Mouse (Mus musculus) brain, embryonic 18.5 days (tissue): ENCODE results near the gene Nme4.
A peak's percentile ranks its signal among the peaks of the same experiment; 100 is the strongest.
"Not testable (repeated sequence)": the region's sequence is repeated elsewhere in the genome, so short reads cannot be mapped to it uniquely, and the experiment has no call there.

Source experiments
- DNase-seq: peaks from one replicate; pipeline ENCODE4 v3.0.0-alpha.2; 2012; ENCODE audit warnings: low read depth, low spot score

The Nme4 gene

DNA sequence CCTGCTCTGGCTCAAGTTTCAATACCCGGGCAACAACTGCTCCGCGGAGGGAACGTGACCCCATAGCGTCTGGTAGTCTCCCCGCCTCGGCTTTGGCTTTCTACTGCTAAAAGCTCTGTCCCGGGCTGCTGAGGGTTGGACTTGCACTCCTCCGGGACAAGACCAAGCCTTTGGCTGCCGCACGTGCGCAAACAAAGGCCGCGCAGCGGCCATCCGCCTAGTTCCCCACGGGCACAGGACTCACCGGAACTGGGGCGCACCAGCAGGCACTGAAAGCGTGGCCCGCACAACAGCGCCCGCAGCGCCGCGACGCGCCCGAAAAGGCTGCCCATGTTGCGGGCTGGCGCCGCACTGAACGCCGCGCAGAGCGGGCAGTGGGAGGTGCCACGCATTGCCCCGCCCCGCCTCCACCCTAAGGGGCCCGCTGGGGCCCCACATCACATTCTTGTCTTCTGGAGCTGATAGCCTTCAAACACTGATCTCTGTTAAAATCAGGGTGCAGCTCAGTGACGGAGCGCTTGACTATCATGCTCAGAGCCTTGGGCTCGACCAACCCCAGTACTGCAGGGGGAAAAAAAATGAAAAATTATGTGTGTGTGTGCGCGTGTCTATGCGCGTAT lies at the start of gene Nme4:
Gene Nme4, minus strand, starts transcription at position 482 of the 620 bp plus-strand sequence.
- DNase-seq: no peak

DNA sequence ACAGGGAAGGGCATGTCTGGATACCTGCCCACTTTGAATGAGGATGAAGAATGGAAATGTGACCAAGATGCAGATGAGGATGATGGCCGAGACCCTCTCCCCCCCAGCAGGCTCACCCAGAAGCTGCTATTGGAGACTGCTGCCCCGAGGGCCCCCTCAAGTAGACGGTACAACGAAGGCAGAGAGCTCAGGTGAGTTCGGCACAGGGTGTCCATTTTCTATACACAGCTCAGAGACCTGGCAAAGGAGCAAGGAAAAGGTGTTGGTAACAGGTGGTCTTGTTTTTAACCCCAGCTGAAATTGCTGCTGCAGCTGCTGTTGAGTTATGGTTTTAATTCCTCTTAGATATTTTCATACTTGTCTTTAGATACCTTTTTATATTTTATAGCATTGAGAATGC lies 48.0 kb upstream of the Nme4 start:
- no peak for DNase-seq

DNA sequence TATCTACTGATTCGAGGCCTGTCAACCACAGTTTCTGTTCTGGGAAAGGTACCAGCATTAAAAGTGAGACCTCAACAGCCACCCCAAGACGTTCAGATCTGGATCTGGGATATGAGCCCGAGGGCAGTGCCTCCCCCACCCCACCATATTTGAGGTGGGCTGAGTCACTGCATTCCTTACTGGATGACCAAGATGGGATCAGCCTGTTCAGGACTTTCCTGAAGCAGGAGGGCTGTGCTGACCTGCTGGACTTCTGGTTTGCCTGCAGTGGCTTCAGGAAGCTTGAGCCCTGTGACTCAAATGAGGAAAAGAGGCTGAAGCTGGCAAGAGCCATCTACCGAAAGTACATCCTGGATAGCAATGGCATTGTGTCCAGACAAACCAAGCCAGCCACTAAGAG lies 47.4 kb upstream of the Nme4 start:
- DNase-seq: no peak

DNA sequence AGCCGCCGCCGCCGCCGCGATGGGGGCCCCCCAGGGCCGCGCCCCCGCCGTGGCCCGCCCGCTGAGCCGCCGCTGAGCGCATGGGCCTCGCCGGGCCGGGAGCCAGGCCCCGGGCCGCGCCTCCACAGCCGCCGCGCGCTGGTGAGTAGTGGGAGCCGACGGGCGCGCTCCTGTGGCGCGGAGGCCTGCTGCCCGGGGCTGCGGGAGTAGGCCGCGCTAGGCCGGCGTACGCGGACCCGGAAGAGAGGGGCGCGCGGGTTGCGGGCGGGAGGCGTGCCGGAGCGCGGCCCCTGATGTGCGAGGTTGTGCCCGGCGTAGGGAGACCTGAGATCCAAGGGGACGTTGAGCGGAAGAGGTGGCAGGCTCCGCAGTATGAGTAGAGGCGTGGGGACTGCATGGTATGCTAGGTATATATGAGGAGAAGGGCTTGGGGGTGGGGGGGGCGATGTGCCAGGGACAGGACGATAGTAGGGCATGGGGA lies 43.5 kb upstream of the Nme4 start:
- DNase-seq: no peak

DNA sequence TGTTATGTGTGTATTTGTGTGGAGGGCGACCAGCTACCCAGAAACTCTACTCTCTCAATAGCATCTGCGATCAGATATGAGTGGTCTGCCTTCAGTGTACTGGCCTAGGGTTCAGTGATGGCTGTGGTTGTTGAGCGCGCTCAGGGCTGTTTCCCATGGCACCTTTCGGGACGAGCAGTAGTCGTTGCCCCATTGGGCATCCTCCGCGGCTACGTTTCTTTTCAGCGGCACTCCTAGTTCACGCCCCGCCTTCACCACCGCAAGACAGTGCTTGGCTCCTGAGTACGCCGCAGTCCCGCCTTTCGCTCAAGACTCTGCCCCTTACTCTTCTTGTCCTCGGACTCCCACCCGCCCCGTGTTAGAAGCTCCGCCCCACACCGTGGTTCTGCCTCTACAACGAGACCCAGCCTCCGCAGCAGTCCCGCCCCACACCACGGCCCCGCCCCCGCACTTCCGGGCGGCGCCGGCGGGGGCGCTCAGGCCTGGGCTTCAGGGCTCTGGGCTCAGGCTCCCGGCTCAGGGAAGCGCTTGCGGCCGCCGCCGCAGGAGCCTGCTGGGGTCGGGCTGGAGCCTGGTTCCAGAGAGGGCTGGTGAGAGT lies 42.9 kb upstream of the Nme4 start, which contains the start of gene Axin1:
Gene Axin1, plus strand, starts transcription at position 450 of the 598 bp plus-strand sequence.
- DNase-seq: peak; percentile 90

DNA sequence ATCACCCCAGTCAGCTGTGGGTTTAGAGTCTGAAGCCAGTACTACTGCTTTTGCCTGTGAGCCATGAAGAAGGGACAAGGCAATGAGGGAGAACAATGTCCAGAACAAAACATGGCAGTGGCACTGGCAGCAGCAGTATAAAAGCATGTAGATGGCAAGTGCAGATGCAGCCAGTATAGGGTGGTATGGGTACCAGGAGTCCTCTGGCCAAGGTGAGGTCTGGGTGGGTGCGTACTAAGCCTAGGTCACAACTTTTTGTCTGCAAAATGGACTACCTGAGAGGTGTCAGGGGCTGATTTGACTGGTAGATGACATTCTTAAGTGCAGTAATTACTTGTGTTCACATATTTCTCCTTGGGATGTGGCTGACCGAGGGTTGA lies 42.3 kb upstream of the Nme4 start:
- no peak for DNase-seq

DNA sequence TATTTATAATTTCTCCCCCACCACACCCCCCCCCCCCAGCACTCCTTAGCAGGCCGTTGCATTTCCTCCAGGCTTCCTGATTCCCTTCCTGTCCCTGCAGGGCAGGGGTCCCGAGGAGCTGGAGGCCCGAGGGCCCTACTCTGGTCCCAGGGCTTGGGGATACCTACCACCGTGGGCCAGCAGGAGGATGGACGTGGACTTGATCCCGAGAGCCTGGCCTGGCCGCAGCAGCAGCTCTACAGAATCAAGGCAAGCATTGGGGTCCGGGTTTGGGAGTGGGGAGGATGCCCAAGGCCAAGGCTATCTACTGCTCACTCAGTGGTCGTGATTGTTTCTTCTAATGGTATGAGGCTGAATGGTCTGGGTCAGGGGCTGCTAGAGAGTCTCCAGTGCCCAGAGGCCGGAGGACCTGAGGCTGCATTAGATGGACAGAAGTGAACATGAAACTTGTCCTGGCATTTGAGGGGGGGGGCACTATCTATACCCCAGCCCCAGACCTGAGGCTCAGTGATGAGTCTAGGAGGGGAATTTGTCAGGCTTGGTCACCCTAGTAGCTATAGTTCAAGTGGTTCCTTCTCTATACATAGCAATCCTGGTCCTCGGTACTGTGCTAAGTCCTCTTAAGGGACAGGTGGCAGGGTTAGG lies 41.8 kb upstream of the Nme4 start:
- no peak for DNase-seq

DNA sequence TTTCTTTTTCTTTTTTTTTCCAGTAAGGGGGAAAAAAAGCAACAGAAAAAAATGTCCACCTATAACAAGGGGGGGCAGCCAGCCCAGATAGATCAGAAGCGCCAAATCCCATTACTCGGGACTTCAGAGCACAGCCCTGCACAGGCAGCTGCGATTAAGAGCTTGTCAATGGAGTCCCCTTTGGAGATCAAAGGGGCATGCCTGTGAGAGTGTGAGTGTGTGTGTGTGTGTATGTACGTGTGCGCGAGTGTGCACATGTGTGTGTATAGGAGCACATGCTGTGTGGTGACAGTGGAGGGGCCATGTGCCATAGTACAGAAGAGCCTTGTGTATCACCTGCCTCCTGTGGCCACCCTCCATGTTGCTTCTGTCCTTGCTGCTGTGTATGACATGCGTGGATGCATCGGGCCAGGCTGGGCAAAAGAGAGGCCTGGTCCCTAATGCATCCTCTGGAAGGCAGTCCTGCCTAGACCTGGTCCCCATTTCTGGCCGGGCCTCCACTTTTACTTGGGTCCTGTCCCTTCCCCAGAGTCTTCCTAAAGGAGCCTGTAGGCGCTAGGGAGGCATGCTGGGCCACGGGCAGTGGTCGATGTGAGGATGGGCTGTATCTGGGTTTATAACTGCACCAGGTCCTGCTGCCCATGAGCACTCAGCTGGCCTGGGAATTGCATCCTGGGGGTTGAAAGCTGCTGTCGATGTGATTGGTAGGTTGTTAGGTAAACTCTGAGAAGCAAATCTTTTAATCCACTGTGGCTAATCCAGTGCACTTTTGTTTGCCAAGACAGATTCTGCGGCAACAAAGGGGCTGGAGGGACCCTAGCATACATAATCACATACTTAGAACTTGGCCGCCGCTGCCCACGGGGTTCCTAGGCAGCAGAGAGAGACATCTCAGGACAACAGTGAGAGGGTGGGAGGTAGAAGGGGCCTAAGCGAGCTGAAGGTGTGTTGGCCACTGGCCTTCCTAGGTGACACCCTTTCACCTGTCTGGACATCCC lies 36.8 kb upstream of the Nme4 start:
- DNase-seq: no peak

DNA sequence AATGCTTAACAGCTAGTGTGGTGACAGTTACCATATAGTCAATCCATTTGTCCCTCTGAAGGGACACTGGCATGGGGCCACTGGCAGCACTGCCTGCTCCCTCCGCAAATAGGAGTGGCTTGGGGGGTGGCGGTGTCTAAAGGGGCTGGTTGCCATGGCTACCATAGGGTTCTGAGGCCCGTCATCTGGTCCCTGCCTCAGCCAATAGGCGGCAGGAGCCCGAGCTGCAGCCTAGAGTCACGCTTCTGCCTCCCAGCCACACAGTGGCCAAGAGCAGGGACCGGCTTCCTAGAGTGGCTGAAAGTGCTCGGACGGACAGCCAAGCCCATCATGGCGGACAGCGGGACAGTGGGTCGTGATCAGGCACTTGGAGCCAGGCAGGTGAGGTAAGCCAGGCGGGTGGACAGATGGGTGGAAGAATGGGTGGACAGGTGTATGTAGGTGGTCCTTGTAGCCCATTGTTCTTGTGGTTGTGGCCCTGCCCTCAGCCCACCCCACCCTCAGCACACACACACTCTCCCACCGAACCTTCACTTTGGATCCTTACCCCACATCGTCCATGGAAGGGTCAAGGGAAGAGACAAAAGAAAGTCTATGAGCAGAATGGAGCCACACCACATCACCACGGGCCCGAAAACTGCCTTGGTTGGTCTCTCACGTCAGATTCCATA lies 35.8 kb upstream of the Nme4 start:
- DNase-seq: no peak

DNA sequence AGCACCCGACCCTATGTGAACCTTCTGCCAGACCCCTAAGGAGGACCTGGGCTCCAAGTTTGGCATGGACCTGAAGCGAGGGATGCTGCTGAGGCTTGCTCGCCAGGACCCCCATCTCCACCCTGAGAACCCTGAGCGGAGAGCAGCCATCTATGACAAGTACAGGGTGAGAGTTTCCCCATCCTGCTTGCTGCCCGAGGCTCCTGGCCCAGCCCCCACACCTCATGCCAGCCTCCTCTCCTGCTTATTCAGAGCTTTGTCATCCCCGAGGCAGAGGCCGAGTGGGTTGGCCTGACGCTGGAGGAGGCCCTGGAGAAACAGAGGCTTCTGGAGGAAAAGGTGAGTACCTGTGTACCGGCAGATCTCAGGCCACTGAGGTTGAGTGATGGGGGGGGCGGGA lies 29.8 kb upstream of the Nme4 start:
- no peak for DNase-seq

DNA sequence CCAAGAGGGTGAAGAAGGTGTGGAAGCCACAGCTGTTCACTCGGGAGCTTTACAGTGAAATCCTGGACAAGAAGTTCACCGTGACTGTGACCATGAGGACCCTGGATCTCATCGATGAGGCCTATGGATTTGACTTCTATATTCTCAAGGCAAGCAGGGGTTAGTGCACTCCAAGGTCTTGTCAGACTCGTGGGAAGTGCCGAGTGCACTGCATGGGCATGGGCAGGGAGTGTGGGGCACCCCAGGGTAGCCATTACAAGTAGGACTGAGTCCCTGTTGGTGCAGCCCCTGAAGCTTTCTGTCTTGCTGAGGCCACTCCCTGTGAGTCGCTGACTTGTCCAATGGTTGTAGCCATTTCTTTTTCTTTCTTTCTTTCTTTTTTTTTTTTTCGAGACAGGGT lies 29.2 kb upstream of the Nme4 start:
- DNase-seq: no peak

DNA sequence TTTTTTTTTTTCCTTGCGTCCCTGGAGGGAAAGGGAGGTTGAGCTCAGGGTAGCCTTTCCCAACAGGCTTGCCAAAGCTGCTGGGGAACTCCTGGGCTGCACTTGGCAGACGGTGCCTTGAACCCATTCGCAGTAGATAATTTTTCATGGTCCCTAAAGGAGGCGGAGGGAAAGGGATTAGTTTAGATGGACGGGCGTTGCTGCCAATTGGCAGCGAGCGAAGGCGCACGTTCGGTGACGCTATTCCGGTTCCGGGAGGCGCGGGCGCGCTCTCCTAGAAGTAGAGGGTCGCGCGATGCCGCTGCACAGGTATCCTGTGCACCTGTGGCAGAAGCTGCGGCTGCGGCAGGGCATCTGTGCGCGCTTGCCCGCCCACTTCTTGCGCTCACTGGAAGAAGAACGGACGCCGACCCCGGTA lies 27.9 kb upstream of the Nme4 start, which contains the start of gene Mrpl28:
Gene Mrpl28, plus strand, starts transcription at position 234 of the 418 bp plus-strand sequence.
- peak; percentile 93 for DNase-seq

DNA sequence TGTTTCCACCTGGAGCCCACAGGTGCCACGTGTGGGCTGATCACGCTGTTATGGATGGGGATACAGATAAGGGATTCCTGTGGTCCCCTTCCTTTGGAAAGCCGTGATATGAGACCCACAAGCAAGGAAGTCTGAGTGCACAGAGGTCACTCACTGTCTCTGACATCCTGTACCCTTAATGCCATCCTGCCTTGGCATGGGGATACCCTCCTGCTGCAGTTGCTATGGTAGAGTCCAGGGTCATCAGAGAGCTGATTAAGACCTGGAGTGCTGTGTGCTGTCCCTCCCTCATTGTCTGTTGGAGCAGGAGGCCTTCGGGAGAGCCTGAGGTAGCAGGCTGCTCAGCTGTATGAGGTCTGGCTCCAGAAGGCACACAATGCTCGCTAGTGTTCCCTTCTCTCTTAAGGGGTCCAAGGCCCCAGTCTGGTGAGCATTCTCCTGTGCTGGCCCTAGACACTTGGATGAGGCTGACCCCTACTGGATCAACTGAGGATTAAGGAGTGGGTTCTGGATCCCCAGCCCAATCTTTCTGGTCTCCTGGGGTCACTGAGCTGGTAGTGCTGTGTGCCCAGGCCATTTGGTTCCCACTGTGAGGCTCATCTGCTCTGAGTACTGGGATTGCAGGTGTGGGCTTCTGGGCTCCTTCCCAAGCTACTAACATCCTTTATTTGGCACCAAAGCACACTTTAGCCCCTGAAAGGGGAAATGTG lies 27.2 kb upstream of the Nme4 start:
- no peak for DNase-seq

DNA sequence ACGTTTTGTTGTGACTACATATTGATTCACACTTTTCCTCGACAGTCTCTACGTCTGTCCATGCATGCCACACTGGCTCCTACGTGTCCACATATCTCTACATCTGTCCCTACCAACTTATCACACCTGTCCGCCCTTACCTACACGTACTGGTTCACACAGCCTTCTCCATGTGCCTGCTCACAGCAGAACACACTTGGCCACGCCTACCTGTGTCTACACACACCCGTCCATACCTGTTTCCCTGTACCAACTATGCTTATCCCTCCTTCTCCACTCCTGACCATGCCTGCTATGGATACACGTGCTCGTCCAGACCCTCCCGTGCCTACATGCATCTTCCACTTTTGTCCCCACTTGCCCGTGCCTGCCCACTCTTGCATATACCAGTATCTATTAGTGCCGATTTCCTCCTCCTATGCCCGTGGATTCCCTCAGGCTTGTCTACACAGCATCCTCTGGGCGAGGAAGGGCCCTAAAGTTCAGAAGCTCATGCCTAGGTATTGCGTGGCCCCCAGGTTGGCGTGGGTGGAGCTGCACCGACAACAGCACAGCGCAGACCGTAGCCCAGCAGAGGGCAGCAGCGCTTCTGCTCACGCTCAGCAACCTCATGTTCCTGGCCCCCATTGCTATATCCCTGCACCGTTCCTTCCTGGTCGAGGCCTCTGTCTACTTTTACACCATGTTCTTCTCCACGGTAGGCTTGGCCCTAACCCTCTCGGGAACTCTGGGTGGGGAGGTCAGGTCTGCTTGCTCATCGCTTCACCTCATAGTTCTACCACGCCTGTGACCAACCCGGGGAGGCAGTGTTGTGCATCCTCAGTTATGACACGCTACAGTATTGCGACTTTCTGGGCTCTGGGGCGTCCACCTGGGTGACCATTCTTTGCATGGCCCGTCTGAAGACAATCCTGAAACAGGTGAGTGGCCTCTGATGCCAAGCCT lies 24.6 kb upstream of the Nme4 start:
- no peak for DNase-seq

DNA sequence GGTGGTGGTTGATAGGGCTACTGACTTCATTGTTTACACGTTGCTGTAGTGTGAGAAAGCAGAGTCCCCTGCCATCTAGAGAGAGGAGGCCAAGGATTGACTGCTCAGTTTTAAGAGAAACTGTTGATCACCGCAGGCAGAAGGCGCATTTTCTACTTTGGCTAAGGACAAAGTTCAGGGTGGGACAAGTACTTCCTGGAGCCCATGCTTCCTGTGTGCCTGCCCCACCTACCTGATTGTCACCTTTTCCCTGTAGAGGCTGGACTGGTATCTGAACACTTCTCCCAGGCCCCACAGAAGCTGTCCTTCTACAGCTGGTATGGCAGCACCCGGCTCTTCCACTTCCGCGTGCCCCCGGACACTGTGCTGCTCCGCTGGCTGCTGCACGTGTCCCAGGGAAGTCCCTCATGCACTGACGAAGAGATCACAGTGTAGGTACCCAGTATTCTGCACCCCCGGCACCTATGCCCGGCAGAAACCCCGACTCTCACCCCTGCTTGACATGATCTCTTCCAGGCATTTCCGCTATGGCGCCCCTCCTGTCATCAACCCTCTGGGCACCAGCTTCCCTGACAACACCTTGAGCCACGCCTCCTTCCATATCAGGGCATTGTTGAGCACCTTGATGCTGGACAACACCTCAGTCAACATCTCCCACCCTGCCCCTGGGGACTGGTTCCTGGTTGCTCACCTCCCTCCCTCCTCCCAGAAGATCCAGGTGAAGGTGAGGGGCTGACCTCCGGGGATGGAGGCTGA lies 21.3 kb upstream of the Nme4 start:
- DNase-seq: no peak

DNA sequence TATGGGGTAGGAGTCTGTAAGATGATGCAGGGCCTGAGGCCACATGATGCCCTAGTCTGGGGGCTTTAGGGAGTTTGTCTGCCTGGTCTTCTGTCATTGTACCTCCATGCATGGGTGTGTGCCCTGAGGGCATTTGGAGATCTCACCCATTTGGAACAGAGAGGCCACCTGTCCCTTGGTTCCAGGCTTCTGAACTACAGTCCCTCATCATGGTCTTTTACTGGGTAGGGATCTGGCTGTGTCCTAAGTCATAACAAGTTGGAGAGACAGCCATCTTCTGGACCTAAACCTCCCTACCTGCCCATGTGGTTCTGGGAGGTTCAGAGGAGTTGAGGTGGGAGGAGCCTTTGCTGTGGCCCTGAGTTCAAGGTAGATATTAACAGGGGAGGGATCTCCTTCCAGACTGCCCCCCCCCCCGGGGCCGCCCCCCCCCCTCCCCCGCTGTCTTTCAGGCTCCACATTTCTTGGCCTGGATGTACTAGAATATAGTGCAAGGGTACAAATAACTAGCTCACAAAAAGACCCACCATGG lies 20.6 kb upstream of the Nme4 start:
- DNase-seq: no peak

DNA sequence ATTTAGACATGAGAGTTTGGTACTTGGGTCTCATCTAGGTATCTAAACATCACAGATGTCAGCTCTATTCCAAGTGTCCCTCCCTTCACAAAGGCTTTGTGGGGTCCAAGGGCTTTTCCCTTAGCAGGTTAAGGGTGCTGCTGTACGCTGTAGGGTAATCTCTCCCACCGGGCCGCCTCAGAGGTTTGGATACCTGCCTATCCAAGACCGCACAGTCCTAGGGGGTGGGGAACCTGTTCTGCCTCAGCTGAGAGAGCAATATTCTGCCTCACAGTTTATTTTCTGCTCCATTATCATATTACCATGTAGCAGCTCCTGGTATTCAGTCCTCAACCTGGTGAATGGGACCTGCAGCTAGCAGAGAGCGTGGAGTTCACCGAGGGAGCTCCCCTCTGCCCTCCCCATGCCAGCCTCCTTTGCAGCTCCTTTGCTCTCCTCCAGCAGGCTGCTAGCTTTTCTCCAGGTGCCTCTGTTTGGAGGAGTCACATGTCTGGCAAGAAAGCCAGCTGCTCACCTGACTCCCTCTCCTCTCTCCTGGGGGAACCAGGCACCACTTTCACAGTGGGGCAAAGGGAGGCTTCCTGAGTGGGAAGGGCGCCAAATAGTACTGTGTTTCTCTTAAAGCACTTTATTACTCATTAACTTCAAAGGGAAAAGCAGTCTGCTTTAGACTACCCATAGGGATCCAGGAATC lies 19.9 kb upstream of the Nme4 start:
- DNase-seq: no peak

DNA sequence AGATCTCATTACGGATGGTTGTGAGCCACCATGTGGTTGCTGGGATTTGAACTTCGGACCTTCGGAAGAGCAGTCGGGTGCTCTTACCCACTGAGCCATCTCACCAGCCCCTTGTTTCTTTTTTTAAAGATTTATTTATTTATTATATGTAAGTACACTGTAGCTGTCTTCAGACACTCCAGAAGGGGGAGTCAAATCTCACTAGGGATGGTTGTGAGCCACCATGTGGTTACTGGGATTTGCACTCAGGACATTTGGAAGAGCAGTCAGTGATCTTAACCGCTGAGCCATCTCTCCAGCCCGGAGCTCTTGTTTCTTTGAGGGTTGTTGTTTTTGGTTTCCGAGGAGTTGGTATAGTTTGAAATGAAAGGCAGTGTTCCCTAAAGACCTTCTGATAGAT lies 19.1 kb upstream of the Nme4 start:
- DNase-seq: not testable (repeated sequence)
